Mouse (Mus musculus) neural tube, embryonic 14.5 days (tissue): ENCODE measurements at regions not wholly inside any gene's neighbourhood (a gene's known extent, or its start where the extent isn't known, plus 50 kb on each side); places are given as distances from the start of the nearest gene placed in this dataset.

Experiments used
- ATAC-seq: fragments of 200-750 bp; cut with Nextera tagmentation; 2 replicates; pipeline ENCODE4 v1.8.0; 2017; ENCODE audit warnings: low read depth, mild to moderate bottlenecking, moderate TSS enrichment, moderate library complexity
- H3K27ac ChIP-seq: fragments of 300-500 bp; sonication (generic); 2 replicates; pipeline ENCODE4 v1.5.1; 2014; ENCODE audit warnings: low read depth, mild to moderate bottlenecking, control low read depth, low read length, moderate library complexity, mixed read lengths
- H3K27me3 ChIP-seq: fragments of 300-500 bp; sonication (generic); 2 replicates; pipeline ENCODE4 v1.6.1; 2014; ENCODE audit warnings: low read length; ENCODE audit not compliant: control insufficient read depth, insufficient read depth
- H3K36me3 ChIP-seq: fragments of 300-500 bp; sonication (generic); 2 replicates; pipeline ENCODE4 v1.6.1; 2014; ENCODE audit warnings: low read length, mixed read lengths; ENCODE audit not compliant: control insufficient read depth, insufficient read depth
- H3K4me1 ChIP-seq: fragments of 300-500 bp; sonication (generic); 2 replicates; pipeline ENCODE4 v1.6.1; 2014; ENCODE audit warnings: low read length; ENCODE audit not compliant: control insufficient read depth, insufficient read depth
- H3K4me2 ChIP-seq: fragments of 300-500 bp; sonication (generic); 2 replicates; pipeline ENCODE4 v1.6.1; 2014; ENCODE audit warnings: mild to moderate bottlenecking, low read depth, low read length, control low read depth
- H3K4me3 ChIP-seq: fragments of 300-500 bp; sonication (generic); 2 replicates; pipeline ENCODE4 v1.5.1; 2014; ENCODE audit warnings: low read depth, low read length, control low read depth, mixed read lengths
- H3K9ac ChIP-seq: fragments of 300-500 bp; sonication (generic); replicated peaks from 2 replicates; pipeline ENCODE4 v1.6.1; 2014; ENCODE audit warnings: low read depth, mild to moderate bottlenecking, control low read depth, low read length, mixed read lengths
- H3K9me3 ChIP-seq: fragments of 300-500 bp; sonication (generic); 2 replicates; pipeline ENCODE4 v1.6.1; 2016; ENCODE audit warnings: low read length; ENCODE audit not compliant: control insufficient read depth
- WGBS: fragments of 180-500 bp; shearing (Covaris S2); extraction: QIAGEN DNeasy Blood & Tissue Kit; methylation state at CpG from one replicate; pipeline ENCODE4 v1.1.7; 2014; 5-methylcytosine and 5-hydroxymethylcytosine counted together

- no peak overlapping the region for H3K4me3 ChIP-seq
- H3K4me1 ChIP-seq = no peaks in the 10 kb centered on the region
- no peaks in the 10 kb centered on the region for H3K27me3 ChIP-seq
- no peak overlapping the region for H3K9ac ChIP-seq
- no peak overlapping the region for H3K27ac ChIP-seq
- H3K4me2 ChIP-seq = no peak overlapping the region
- H3K9me3 ChIP-seq = no peaks in the 10 kb centered on the region
- ATAC-seq = no peak
- 34% methylated on average over 10 of the region's 10 CpGs for WGBS
- no peaks in the 10 kb centered on the region for H3K36me3 ChIP-seq
Observed at GRCm38 (mm10) chr16:39709387-39710039, 274.6 kb upstream of the Lsamp start.

DNA sequence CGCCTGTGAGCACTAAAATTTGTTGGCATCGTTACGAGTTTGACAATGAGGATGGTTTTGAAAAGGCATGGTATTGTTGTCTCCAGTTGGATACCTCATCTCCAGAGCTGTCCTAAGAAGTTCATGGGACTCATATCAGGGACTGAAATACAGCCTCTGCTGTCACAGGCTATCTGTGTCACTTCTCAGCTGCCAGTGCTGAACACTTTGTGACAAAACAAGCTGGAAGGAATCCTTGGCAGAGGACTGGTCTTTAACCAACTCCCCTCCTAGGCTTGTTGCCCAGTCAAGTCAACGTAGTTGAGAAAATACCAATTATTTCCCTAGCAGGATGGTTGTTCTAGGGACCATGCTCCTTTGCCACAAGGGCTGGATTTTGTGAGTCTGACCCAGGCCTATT lies 256.6 kb upstream of the Lsamp start:
- 88% methylated on average over 4 of the region's 4 CpGs for WGBS
- no peaks in the 10 kb centered on the region for H3K9me3 ChIP-seq
- no peak for ATAC-seq
- no peak overlapping the region for H3K9ac ChIP-seq
- H3K4me2 ChIP-seq = no peak overlapping the region
- no peaks in the 10 kb centered on the region for H3K4me1 ChIP-seq
- H3K4me3 ChIP-seq = no peak overlapping the region
- H3K27me3 ChIP-seq = no peaks in the 10 kb centered on the region
- H3K36me3 ChIP-seq = no peaks in the 10 kb centered on the region
- no peak overlapping the region for H3K27ac ChIP-seq

DNA sequence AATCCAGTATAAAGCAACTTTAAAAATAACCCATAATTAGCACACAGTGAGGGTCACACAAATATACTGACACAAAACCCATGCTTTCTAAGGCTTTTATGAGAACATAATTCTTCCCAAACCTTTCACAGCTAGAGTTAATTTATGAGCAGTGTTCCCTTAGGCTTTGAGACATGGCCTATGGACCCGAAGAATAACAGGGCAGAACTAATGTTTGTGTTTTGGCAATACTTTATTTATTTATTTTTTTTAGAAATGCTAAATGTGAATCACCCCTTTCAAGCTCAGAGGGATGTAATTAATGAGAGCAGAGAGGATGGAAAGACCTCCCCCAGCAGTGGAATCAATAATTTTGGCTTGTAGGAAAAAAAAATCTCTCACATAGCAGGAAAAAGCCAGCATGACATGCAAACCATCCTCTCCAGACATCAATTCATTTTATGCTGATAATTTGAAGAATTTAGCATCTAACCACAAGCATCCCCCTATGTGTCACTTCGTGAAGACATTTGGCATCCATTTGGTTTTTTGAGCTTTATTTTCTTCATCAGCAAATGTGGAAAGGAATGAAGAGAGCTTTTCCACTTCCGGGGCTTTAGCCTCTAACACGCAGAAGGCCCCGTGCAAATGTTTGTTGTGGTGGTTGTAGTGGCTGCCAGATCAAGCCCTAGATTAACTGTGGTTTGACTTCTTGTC lies 238.0 kb upstream of the Lsamp start:
- Histone ChIP-seq H3K4me1 (peaks cover 3% of the 10 kb centered on the region; the same call in 1 of the 2 replicates), H3K9me3 (no peaks in the 10 kb centered on the region), H3K9ac (no peak overlapping the region), H3K4me3 (no peak overlapping the region), H3K27ac (no peak overlapping the region), H3K36me3 (no peaks in the 10 kb centered on the region), H3K27me3 (no peaks in the 10 kb centered on the region), H3K4me2 (no peak overlapping the region)
- no peak for ATAC-seq
- 68% methylated on average over 5 of the region's 5 CpGs for WGBS

GRCm38 (mm10) chr16:39751748-39752147 lies 232.4 kb upstream of the Lsamp start:
- H3K4me1 ChIP-seq = no peaks in the 10 kb centered on the region
- ATAC-seq = no peak
- 94% methylated on average over 2 of the region's 2 CpGs for WGBS

DNA sequence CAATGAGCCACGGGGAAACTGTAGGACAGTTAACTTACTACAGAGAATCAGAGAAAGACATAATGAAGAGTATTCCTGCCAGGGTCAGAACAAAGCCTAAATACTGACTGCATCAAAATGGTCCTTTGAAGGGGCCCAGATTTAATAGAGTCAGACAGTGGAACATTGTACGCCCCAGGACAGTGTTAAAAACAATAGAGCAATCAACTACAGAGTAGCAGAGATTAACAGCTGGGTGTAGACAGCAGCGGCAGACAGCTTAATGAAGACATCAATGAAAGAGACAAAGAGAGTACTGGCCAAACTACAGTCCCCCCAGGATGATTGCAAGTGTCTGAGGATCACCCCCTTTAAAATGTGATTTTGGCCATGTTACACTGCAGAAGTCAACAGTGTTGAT lies 183.1 kb upstream of the Lsamp start:
- H3K4me2 ChIP-seq = no peak overlapping the region
- H3K4me1 ChIP-seq = no peaks in the 10 kb centered on the region
- H3K36me3 ChIP-seq = no peaks in the 10 kb centered on the region
- no peak for ATAC-seq
- H3K9me3 ChIP-seq = no peaks in the 10 kb centered on the region
- H3K4me3 ChIP-seq = no peak overlapping the region
- WGBS = 17% methylated on average over 3 of the region's 3 CpGs
- no peaks in the 10 kb centered on the region for H3K27me3 ChIP-seq
- H3K9ac ChIP-seq = no peak overlapping the region
- no peak overlapping the region for H3K27ac ChIP-seq

More at GRCm38 (mm10) chr16:39751748-39752147, 232.4 kb upstream of the Lsamp start:
- Histone ChIP-seq H3K4me3 (no peak overlapping the region), H3K9me3 (no peaks in the 10 kb centered on the region), H3K9ac (no peak overlapping the region), H3K4me2 (no peak overlapping the region), H3K27me3 (no peaks in the 10 kb centered on the region), H3K27ac (no peak overlapping the region), H3K36me3 (no peaks in the 10 kb centered on the region)

DNA sequence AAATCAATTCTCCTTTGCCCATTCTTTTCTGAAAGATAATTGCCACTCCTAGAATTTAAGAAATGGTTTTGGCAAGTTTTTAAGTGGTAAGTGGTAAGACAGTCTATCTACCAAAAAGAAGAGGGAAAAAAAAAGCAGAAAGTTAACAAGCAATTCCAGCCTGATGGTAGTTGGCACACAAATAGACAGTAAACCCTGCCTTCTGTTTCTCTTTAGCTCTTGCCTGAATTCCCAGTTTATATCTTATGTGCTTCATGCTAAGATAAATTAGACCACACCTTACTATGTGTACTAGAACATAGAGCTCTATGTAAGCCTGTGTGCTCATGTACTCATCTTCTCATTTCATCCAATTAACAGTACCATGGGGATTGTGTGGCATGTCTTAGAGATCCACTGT lies 164.0 kb upstream of the Lsamp start:
- Histone ChIP-seq H3K27me3 (no peaks in the 10 kb centered on the region), H3K4me2 (no peak overlapping the region), H3K9me3 (no peaks in the 10 kb centered on the region), H3K9ac (no peak overlapping the region), H3K4me1 (no peaks in the 10 kb centered on the region), H3K27ac (no peak overlapping the region), H3K4me3 (no peak overlapping the region), H3K36me3 (no peaks in the 10 kb centered on the region)
- no peak for ATAC-seq

DNA sequence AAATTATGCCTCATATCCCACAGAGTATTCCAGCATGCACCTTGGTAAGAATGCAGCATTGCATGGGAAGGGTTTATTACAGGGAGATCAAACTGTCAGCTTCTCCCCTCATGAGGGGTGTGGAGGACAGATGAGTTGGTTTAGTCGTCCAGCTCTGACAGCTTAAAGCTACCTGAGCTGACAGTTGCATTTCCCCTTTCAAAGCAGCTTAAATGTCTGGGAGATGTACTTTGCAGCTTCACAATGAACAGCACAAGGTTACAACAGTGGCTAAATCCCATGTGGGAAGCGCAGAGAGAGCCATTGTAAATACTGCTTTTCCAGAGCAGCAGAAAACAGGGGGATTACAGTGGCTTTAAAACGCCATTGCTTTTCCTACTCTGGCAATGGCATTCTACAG lies 149.9 kb upstream of the Lsamp start:
- Histone ChIP-seq H3K4me2 (no peak overlapping the region), H3K9ac (no peak overlapping the region), H3K9me3 (no peaks in the 10 kb centered on the region), H3K4me1 (no peaks in the 10 kb centered on the region), H3K27ac (no peak overlapping the region), H3K4me3 (no peak overlapping the region), H3K36me3 (no peaks in the 10 kb centered on the region), H3K27me3 (no peaks in the 10 kb centered on the region)
- no peak for ATAC-seq
- WGBS = 51% methylated on average over 3 of the region's 3 CpGs

GRCm38 (mm10) chr16:39881525-39881924 lies 102.6 kb upstream of the Lsamp start:
- no peak overlapping the region for H3K27ac ChIP-seq
- no peaks in the 10 kb centered on the region for H3K4me1 ChIP-seq
- H3K36me3 ChIP-seq = no peaks in the 10 kb centered on the region
- no peaks in the 10 kb centered on the region for H3K27me3 ChIP-seq
- no peak overlapping the region for H3K9ac ChIP-seq
- no peak overlapping the region for H3K4me2 ChIP-seq
- H3K9me3 ChIP-seq = no peaks in the 10 kb centered on the region
- ATAC-seq = no peak
- no peak overlapping the region for H3K4me3 ChIP-seq
- 69% methylated on average over 5 of the region's 5 CpGs for WGBS

DNA sequence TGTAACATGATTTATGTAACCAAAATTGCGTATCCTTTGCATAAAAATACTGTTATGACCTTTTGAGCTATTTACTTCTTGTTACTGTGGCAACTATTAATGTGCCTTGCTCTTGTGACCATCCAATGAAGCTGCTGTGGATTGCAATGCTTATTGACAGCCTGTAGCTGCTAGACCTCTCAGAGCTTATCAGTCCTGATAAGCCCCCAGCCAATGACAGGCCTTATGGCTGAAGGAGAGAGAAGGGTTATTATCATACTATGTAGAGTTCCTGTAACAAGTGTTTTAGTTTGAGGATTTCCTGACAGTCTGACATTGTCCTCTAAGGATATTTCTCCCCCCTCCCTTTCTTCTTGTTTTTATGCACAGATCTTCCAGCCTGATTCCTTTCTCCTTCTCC lies 96.2 kb upstream of the Lsamp start:
- 100% methylated on average over 1 of the region's 1 CpGs for WGBS
- Histone ChIP-seq H3K4me1 (no peaks in the 10 kb centered on the region), H3K4me3 (no peak overlapping the region), H3K27ac (no peak overlapping the region), H3K36me3 (no peaks in the 10 kb centered on the region), H3K9ac (no peak overlapping the region), H3K4me2 (no peak overlapping the region), H3K27me3 (no peaks in the 10 kb centered on the region), H3K9me3 (no peaks in the 10 kb centered on the region)
- ATAC-seq = no peak
